Mouse (Mus musculus) megakaryocyte, embryonic 14.5 days (primary cell): Measurements from ENCODE around the gene Rnf34. TPM values are rescaled to one million over a fixed set of nuclear protein-coding genes. Genes with fewer than 3 reads are reported as not detected.
A peak's percentile ranks its signal among the peaks of the same experiment; 100 is the strongest.

Source experiments
- H3K27me3 ChIP-seq: replicated peaks from 2 replicates; pipeline ENCODE3; 2012; ENCODE audit warnings: inconsistent platforms
- H3K36me3 ChIP-seq: replicated peaks from 2 replicates; pipeline ENCODE3; 2012; ENCODE audit warnings: low read length, inconsistent platforms, mixed read lengths
- H3K4me1 ChIP-seq: 2 replicates; pipeline ENCODE4 v1.6.1; 2012; ENCODE audit warnings: inconsistent platforms
- H3K4me3 ChIP-seq: replicated peaks from 2 replicates; pipeline ENCODE3; 2012; ENCODE audit warnings: moderate library complexity, mild to moderate bottlenecking, inconsistent platforms
- H3K9me3 ChIP-seq: 2 replicates; pipeline ENCODE4 v1.6.1; 2012; ENCODE audit warnings: inconsistent platforms
- FLI1 ChIP-seq: IDR thresholded peaks from 2 replicates; pipeline ENCODE4 v1.6.1; 2012; ENCODE audit warnings: low read length, inconsistent platforms, mixed read lengths
- GATA1 ChIP-seq: IDR thresholded peaks from 3 replicates; pipeline ENCODE4 v1.6.1; 2012; ENCODE audit warnings: mixed read lengths, low read length, inconsistent platforms, borderline replicate concordance
- polyA plus RNA-seq: library from polyadenylated mRNA; stranded (reverse); fragments of >175 nt; gene quantifications from 2 replicates; pipeline ENCODE4 v1.2.3, GENCODE M21; 2012; ENCODE audit warnings: low replicate concordance; ENCODE audit not compliant: insufficient read depth

Gene Rnf34
- polyA plus RNA-seq, 1 experiment = 8.3 TPM

DNA sequence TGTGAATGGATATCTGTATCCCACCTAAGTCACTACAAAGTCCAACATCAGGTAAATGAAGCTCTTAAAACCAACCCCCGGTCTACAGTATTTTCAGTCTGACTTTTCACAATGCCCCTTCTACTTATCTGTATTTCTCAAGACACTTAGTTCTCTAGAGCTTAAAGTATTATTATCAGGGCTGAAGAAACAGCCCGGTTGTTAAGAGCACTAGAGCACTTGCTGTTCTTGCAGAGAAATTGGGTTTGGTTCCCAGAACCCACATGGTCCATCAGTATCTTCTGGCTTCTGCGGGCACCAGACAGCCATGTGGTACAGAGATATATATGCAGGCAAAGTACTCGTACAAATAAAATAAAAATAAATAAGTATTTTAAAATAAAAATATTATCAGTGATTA, 27.4 kb upstream of the Rnf34 start:
- TF ChIP-seq GATA1 (no peak), FLI1 (no peak)
- H3K27me3 ChIP-seq = no peaks in the 10 kb centered on the region
- no peaks in the 10 kb centered on the region for H3K9me3 ChIP-seq
- no peak overlapping the region for H3K4me3 ChIP-seq
- H3K4me1 ChIP-seq = peaks cover 28% of the 10 kb centered on the region
- peaks cover 26% of the 10 kb centered on the region for H3K36me3 ChIP-seq

DNA sequence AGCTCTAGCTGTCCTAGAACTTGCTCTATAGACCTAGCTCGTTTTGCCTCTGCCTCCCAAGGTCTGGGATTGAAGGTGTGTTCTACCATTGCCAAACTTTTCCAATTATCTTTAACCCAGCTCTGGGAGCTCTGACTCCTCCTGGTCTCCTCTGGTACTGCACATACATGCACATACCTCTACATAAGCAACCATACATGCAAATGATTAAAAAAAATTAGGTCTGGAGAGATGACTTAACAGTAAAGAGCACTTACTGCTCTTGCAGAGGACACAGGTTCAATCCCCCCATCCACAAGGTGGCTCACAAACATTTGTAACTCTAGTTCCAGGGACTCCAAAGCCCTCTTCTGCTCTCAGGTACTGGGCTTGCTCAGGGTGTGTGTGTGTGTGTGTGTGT, 25.9 kb upstream of the Rnf34 start:
- TF ChIP-seq FLI1 (no peak), GATA1 (no peak)
- no peak overlapping the region for H3K4me3 ChIP-seq
- no peaks in the 10 kb centered on the region for H3K9me3 ChIP-seq
- peaks cover 10% of the 10 kb centered on the region for H3K36me3 ChIP-seq
- no peaks in the 10 kb centered on the region for H3K27me3 ChIP-seq
- H3K4me1 ChIP-seq = peaks cover 15% of the 10 kb centered on the region; the same call in 1 of the 2 replicates

DNA sequence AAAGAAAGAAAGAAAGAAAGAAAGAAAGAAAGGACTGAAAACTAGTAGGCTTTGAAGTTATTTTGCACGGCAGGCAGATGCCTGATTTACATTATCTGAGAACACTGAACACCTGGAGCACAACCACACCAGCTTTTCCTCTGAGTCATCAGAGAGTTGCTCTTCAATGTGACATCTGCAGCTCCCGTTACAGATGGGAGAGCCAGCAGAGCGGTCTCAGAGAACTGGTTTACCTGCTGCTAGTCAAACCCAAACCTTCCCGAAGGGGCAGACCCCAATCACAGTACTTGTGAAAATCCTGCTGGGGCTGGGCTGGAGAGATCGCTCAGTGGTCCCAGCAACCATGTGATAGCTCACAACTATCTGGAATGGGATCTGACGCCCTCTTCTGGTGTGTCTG, 25.4 kb upstream of the Rnf34 start:
- H3K4me3 ChIP-seq = no peak overlapping the region
- peaks cover 12% of the 10 kb centered on the region; the same call in 1 of the 2 replicates for H3K4me1 ChIP-seq
- no peaks in the 10 kb centered on the region for H3K9me3 ChIP-seq
- H3K27me3 ChIP-seq = no peaks in the 10 kb centered on the region
- TF ChIP-seq FLI1 (no peak), GATA1 (no peak)
- peaks cover 6% of the 10 kb centered on the region for H3K36me3 ChIP-seq

DNA sequence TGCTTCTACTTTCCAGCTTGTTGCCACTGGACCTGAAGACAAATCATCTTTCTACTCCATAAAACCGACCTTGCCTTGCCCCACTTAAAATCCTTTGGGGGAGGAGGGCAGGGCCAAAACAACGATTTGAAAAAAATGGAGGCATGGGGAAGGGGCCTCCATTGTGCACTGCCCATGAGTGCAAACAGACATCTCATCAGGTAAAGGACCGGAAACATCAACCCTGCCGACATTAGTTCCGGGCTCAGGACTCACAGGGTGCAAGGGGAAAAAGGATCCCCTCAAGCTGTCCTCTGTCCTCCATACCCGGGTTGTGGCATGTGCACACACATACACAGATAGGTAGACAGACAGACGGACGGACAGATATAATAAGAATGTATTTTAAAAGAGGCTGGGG, 24.7 kb upstream of the Rnf34 start:
- Histone ChIP-seq H3K4me1 (peaks cover 6% of the 10 kb centered on the region; the same call in 1 of the 2 replicates), H3K36me3 (no peaks in the 10 kb centered on the region), H3K4me3 (no peak overlapping the region), H3K9me3 (no peaks in the 10 kb centered on the region), H3K27me3 (no peaks in the 10 kb centered on the region)
- TF ChIP-seq GATA1 = no peak
- no peak for TF ChIP-seq FLI1

DNA sequence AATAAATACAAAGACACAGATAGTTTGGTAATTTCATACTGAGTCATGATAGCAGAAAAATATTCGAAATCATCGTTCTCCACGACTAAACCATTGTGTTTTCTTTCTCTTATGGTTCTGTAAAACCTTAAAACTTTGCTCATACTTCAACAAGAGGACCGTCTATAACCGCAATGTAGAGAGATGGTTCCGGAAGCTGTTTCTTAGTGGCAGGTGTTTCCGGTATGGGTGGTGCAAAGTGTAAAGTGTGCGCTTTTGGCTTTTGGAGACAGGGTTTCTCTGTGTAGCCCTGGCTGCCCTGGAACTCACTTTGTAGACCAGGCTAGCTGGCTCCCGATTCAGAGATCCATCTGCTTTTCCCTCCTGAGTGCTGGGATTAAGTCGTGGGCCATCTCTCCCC, 17.3 kb upstream of the Rnf34 start:
- TF ChIP-seq GATA1 (no peak), FLI1 (no peak)
- no peaks in the 10 kb centered on the region for H3K36me3 ChIP-seq
- H3K27me3 ChIP-seq = no peaks in the 10 kb centered on the region
- H3K4me3 ChIP-seq = no peak overlapping the region
- H3K9me3 ChIP-seq = no peaks in the 10 kb centered on the region
- H3K4me1 ChIP-seq = no peaks in the 10 kb centered on the region; the same call in 1 of the 2 replicates

DNA sequence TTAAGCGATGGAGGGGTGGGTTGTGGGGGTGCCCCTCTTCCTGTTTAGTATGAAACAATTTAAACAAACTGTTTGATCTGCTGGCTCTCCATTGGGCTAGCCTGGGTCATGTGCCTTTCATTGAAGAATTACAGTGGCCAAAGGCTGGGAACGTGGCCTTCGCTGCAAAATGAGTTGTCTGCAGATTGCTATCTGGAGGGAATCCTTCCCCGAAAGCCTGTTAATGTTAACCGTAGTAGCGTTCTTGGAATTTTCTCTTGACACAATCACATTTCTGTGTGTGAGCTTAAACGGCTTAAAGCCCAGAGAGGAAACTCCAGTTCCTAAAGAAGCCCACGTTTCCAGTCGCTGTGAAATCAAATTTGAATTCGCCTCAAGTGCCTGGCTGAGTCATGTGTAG, 16.9 kb upstream of the Rnf34 start:
- Histone ChIP-seq H3K9me3 (peaks cover under 1% of the 10 kb centered on the region), H3K4me1 (no peaks in the 10 kb centered on the region; the same call in 1 of the 2 replicates), H3K27me3 (no peaks in the 10 kb centered on the region), H3K4me3 (no peak overlapping the region), H3K36me3 (no peaks in the 10 kb centered on the region)
- TF ChIP-seq GATA1 (no peak), FLI1 (no peak)

DNA sequence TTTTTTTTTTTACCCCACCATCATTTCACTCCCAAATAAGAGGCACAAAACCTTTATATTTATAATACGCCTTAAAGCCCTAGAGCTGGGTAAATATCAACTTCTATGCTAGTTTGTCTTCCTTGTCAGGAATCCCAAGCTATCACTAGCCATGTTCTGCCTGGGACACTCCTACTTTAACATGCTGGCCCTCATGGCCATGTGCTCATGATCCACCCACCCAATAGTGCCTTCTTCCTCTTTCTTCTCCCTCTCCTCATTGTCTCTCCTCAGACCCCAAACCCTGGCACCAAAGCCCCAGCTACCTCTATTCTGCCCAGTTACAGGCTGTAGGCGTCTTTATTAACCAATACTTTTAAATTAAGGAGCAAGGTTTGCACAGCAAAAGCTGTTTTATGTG, 8.7 kb upstream of the Rnf34 start:
- H3K4me3 ChIP-seq = no peak overlapping the region
- peaks cover 2% of the 10 kb centered on the region for H3K27me3 ChIP-seq
- H3K36me3 ChIP-seq = no peaks in the 10 kb centered on the region
- TF ChIP-seq GATA1 = no peak
- TF ChIP-seq FLI1 = no peak
- peaks cover 14% of the 10 kb centered on the region; the same call in 1 of the 2 replicates for H3K4me1 ChIP-seq
- H3K9me3 ChIP-seq = peaks cover 3% of the 10 kb centered on the region

DNA sequence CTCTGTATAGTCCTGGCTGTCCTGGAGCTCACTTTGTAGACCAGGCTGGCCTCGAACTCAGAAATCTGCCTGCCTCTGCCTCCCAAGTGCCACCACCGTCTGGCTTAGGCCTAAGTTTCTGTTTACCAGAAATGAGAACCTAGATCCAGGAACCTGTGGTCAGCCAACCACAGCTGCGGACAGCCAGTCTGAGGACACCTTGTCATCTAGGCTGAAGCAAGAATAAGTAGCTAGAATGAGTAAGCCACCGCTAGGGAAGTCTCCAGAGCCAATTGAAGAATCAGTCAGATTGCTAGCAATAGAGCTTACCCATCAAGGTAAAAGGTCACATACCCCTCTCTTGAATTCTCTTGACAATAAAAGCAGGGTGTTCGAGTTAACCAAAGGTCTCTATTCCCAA, 6.0 kb upstream of the Rnf34 start:
- TF ChIP-seq GATA1 = no peak
- no peak for TF ChIP-seq FLI1

DNA sequence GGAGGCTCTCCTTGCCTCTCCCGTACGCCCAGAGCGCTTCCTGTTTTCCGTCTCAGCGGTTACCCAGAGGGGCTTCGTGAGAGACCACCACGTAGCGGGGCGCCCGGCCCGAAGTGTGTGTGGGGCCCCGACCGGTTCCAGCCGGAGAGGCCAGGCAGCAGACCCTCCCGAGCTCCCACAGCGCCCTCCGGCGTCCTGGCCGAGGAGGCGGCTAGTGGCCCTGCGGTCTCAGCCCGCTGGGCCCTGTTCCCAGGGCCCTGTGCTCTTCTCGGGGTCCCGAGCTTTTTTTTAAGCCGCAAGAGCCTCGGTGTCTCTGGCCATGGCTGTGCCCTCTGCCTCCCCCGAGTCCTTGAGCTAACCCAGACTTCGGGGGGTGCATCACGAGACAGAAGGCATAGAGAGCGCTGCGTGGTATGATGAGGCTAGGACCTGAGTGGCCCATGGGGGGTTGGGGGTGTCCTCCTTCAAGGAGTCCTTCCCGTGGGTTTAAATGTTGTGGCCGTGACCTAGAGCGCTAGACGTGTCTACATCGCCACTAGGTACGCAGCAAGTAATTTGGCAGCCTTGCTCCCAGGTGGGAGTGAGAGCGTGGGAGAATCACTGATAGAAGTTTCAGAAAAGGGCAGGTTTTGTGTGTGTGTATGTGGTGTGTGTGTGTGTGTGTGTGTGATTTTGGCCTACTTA, 613 bp downstream of the Rnf34 start:
- Histone ChIP-seq H3K4me3 (peak overlapping the region; percentile 97), H3K9me3 (no peaks in the 10 kb centered on the region), H3K4me1 (peaks cover 46% of the 10 kb centered on the region), H3K36me3 (peaks cover 6% of the 10 kb centered on the region), H3K27me3 (no peaks in the 10 kb centered on the region)
- TF ChIP-seq GATA1 (no peak), FLI1 (no peak)

More for the DNA sequence above, 6.0 kb upstream of the Rnf34 start:
- peaks cover 28% of the 10 kb centered on the region for H3K4me1 ChIP-seq
- H3K27me3 ChIP-seq = peaks cover 2% of the 10 kb centered on the region
- H3K9me3 ChIP-seq = no peaks in the 10 kb centered on the region
- no peaks in the 10 kb centered on the region for H3K36me3 ChIP-seq
- no peak overlapping the region for H3K4me3 ChIP-seq

DNA sequence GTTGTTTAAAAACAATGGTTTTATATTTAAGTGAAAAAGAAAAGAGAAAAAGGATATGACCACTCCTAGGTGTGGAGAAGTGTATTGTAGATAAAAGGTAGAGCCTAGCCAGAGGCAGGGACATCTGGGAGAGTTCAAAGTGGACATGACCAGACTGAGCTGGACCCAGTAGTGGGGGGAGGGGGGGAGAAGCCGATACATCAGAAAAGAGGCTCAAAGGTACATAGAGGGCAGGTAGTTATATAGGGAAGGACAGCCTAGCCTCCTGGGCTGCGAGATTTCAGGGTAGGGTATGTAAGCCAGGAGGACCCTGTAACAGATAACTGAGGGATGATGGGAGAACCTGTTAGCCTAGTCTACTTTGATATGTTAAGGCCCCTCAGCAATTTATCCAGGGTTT, 2.8 kb downstream of the Rnf34 start:
- Histone ChIP-seq H3K9me3 (no peaks in the 10 kb centered on the region), H3K4me3 (no peak overlapping the region), H3K36me3 (peaks cover 19% of the 10 kb centered on the region), H3K4me1 (peaks cover 44% of the 10 kb centered on the region), H3K27me3 (no peaks in the 10 kb centered on the region)
- TF ChIP-seq FLI1 (no peak), GATA1 (no peak)
